Mouse (Mus musculus) adrenal gland, postnatal 25 days (tissue): ENCODE data around the gene Thada. TPM values are rescaled to one million over a fixed set of nuclear protein-coding genes. Genes with fewer than 3 reads are reported as not detected.
"Not testable (repeated sequence)": the region's sequence is repeated elsewhere in the genome, so short reads cannot be mapped to it uniquely, and the experiment has no call there.

Experiments used
- DNase-seq: peaks from one replicate; pipeline ENCODE4 v3.0.0; 2021; ENCODE audit warnings: mixed read lengths
- total RNA-seq: library from RNA; stranded (reverse); gene quantifications from 2 replicates; pipeline ENCODE4 v1.2.3, GENCODE M21; 2021

The Thada gene
- total RNA-seq, 1 experiment from 2014 or later: 24.1 TPM

GRCm38 (mm10) chr17:84342299-84342817 lies 123.6 kb downstream of the Thada start:
- DNase-seq: no peak

GRCm38 (mm10) chr17:84341686-84342085 lies 124.3 kb downstream of the Thada start:
- DNase-seq: no peak

GRCm38 (mm10) chr17:84340574-84340973 lies 125.4 kb downstream of the Thada start:
- no peak for DNase-seq

- no peak for DNase-seq
Observed at GRCm38 (mm10) chr17:84335996-84336395, 130.0 kb downstream of the Thada start.

GRCm38 (mm10) chr17:84335076-84335475 lies 130.9 kb downstream of the Thada start:
- no peak for DNase-seq

- DNase-seq: no peak
Observed at GRCm38 (mm10) chr17:84334241-84335014, 131.6 kb downstream of the Thada start.

- DNase-seq: no peak
Observed at GRCm38 (mm10) chr17:84332940-84333339, 133.1 kb downstream of the Thada start.

GRCm38 (mm10) chr17:84330986-84331385 lies 135.0 kb downstream of the Thada start:
- DNase-seq: no peak

- no peak for DNase-seq
Observed at GRCm38 (mm10) chr17:84330506-84330905, 135.5 kb downstream of the Thada start.

- DNase-seq: no peak
Observed at GRCm38 (mm10) chr17:84329906-84330470, 136.0 kb downstream of the Thada start.

GRCm38 (mm10) chr17:84328526-84328925 lies 137.5 kb downstream of the Thada start:
- DNase-seq: no peak

GRCm38 (mm10) chr17:84327051-84327925 lies 138.7 kb downstream of the Thada start:
- DNase-seq: no peak

GRCm38 (mm10) chr17:84322176-84322575 lies 143.8 kb downstream of the Thada start:
- DNase-seq: no peak

- DNase-seq: no peak
Observed at GRCm38 (mm10) chr17:84321351-84321750, 144.7 kb downstream of the Thada start.

GRCm38 (mm10) chr17:84320576-84320975 lies 145.4 kb downstream of the Thada start:
- peak; percentile 21 for DNase-seq

- DNase-seq: no peak
Observed at GRCm38 (mm10) chr17:84314341-84314740, 151.7 kb downstream of the Thada start.

GRCm38 (mm10) chr17:84313494-84313893 lies 152.5 kb downstream of the Thada start:
- DNase-seq: no peak

GRCm38 (mm10) chr17:84306151-84306550 lies 159.9 kb downstream of the Thada start:
- DNase-seq: no peak

- no peak for DNase-seq
Observed at GRCm38 (mm10) chr17:84305074-84305473, 160.9 kb downstream of the Thada start.

GRCm38 (mm10) chr17:84304141-84304540 lies 161.9 kb downstream of the Thada start:
- no peak for DNase-seq

GRCm38 (mm10) chr17:84297976-84298375 lies 168.0 kb downstream of the Thada start:
- no peak for DNase-seq

- no peak for DNase-seq
Observed at GRCm38 (mm10) chr17:84293221-84293620, 172.8 kb downstream of the Thada start.

GRCm38 (mm10) chr17:84291228-84291627 lies 174.8 kb downstream of the Thada start:
- not testable (repeated sequence) for DNase-seq
